Mouse (Mus musculus) forebrain, embryonic 10.5 days (tissue): ENCODE measurements at regions not wholly inside any gene's neighbourhood (a gene's known extent, or its start where the extent isn't known, plus 50 kb on each side); places are given as distances from the start of the nearest gene placed in this dataset.

Experiments
- DNase-seq: peaks from one replicate; pipeline ENCODE4 v3.0.0-alpha.2; 2017; ENCODE audit warnings: low spot score; ENCODE audit errors: extremely low spot score
- H3K27ac ChIP-seq: fragments of 300-500 bp; sonication (generic); 2 replicates; pipeline ENCODE4 v1.5.1; 2016; ENCODE audit warnings: mild to moderate bottlenecking
- H3K27me3 ChIP-seq: fragments of 300-500 bp; sonication (generic); 2 replicates; pipeline ENCODE4 v1.6.1; 2016; ENCODE audit warnings: mild to moderate bottlenecking; ENCODE audit not compliant: poor library complexity, severe bottlenecking
- H3K36me3 ChIP-seq: fragments of 300-500 bp; sonication (generic); replicated peaks from 2 replicates; pipeline ENCODE4 v1.6.1; 2016; ENCODE audit warnings: mild to moderate bottlenecking, moderate library complexity
- H3K4me1 ChIP-seq: fragments of 300-500 bp; sonication (generic); 2 replicates; pipeline ENCODE4 v1.6.1; 2016
- H3K4me3 ChIP-seq: fragments of 300-500 bp; sonication (generic); 2 replicates; pipeline ENCODE4 v1.5.1; 2016; ENCODE audit warnings: mild to moderate bottlenecking, moderate library complexity
- H3K9me3 ChIP-seq: fragments of 300-500 bp; sonication (generic); 2 replicates; pipeline ENCODE4 v1.6.1; 2016; ENCODE audit warnings: mild to moderate bottlenecking, moderate library complexity
- WGBS: fragments of 180-500 bp; shearing (Covaris S2); methylation state at CpG from one replicate; pipeline ENCODE4 v1.1.7; 2016; 5-methylcytosine and 5-hydroxymethylcytosine counted together

DNA sequence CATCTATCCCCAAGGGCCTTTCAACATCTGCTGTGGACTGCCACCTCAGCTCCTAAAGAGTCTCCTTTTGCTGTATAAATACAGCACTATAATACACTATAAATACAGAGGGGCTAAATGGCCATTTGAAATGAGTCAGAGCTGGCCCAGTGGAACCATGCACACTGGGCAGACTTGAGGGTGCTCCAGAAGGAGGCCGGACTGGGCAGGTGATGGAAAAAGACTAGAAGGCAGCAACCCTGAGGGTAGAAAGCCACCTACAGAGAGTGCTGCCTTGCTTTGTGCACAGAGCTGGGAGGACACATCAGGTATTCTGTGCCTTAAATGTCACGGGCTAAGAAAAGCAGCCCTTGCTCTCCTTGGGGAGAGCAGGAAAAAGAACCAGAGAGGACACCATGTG, 110.2 kb downstream of the Gm10260 start:
- Histone ChIP-seq H3K36me3 (no peaks in the 10 kb centered on the region), H3K27ac (no peak overlapping the region), H3K9me3 (no peaks in the 10 kb centered on the region), H3K4me1 (peaks cover 14% of the 10 kb centered on the region), H3K27me3 (no peaks in the 10 kb centered on the region), H3K4me3 (no peak overlapping the region)
- DNase-seq: no peak
- 90% methylated on average over 2 of the region's 2 CpGs for WGBS

DNA sequence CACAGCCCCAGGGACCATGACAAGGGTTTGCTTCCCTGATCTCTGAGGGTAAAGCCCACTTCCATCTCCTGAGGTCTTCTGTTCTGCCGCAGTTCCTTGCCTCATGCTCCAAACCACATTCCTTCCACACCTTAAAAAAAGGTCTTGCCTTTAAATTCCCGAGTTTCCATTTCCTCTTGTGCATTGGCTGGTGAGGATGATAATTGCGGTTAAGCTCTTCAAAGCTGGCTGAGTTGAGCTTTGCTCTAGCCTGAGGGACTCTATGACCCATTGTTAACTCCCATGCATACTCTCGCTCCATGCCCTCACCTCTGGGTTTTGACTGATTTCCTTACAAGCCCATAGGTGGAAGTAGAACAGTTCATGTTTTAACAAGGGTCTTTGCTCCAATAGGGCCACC, 112.9 kb downstream of the Gm10260 start:
- Histone ChIP-seq H3K36me3 (no peaks in the 10 kb centered on the region), H3K9me3 (peaks cover 7% of the 10 kb centered on the region; the same call in 1 of the 2 replicates), H3K4me1 (peaks cover 14% of the 10 kb centered on the region), H3K4me3 (no peak overlapping the region), H3K27ac (no peak overlapping the region), H3K27me3 (no peaks in the 10 kb centered on the region)
- no peak for DNase-seq
- 71% methylated on average over 4 of the region's 4 CpGs for WGBS

DNA sequence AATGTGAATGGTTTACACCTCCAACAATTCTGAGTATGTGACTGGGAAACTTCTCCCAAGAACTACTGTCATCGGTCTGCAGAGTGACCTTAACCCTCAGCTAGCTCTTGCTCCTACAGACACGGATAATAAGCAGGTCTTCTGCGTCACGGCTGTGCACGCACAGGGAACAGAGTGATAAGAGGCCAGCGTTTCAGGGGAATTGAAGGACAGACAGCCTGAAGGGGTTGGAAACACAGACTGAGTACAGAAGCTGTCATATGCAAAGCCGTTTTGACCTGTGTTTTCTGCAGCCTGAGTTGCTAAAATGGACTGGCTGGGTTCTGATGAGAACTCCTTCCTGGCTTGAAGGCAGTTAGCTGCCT, 114.4 kb downstream of the Gm10260 start:
- Histone ChIP-seq H3K9me3 (peaks cover 7% of the 10 kb centered on the region; the same call in 1 of the 2 replicates), H3K27me3 (no peaks in the 10 kb centered on the region), H3K27ac (no peak overlapping the region), H3K4me3 (no peak overlapping the region), H3K36me3 (no peaks in the 10 kb centered on the region), H3K4me1 (no peaks in the 10 kb centered on the region)
- 88% methylated on average over 7 of the region's 7 CpGs for WGBS
- no peak for DNase-seq

DNA sequence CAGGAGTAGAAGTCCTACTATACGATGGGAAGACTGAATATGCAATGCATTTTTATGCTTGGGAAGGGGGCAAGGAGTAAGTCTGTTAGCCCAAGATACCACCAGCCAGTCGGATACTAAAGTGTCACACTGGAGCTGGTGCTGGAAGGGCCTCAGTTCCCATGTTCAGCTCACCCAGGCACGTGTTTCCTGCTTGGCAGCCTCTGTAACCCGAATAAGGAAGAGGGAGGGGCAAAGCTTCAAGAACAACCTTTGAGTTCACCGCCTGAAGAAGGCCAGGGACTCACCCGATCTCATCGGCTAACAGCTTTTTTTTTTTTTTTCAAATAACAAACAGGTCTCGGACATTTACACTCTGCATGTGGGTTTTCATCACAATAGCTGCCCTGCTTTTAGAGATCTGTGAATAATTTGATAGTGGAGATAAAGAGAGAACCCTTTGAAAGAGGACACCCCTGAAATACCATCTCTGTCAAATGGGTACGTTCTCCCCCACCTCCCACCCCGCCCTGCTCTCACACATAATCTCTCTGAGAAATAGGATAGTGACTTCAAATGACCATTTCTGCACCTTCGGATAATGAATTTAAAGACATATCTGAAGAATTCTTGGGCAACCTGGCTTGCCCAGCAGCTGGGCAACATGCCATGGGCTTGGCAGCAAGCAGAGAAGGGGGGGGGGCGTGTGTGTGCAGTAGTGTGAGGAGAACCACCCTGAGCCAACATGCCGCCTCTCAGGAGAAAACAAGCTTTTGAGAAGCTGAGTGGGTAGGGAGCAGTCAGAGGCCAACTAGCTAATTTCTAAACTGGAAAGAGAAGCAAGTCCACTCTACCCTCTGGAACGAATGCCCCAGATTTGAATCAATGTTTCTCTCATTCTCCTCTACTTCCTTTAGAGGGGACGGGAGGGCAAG, 115.1 kb downstream of the Gm10260 start:
- H3K27ac ChIP-seq: no peak overlapping the region
- 79% methylated on average over 15 of the region's 15 CpGs for WGBS
- no peaks in the 10 kb centered on the region for H3K27me3 ChIP-seq
- H3K36me3 ChIP-seq: no peaks in the 10 kb centered on the region
- DNase-seq: no peak
- H3K4me3 ChIP-seq: no peak overlapping the region
- H3K4me1 ChIP-seq: no peaks in the 10 kb centered on the region
- H3K9me3 ChIP-seq: peaks cover 7% of the 10 kb centered on the region; the same call in 1 of the 2 replicates

DNA sequence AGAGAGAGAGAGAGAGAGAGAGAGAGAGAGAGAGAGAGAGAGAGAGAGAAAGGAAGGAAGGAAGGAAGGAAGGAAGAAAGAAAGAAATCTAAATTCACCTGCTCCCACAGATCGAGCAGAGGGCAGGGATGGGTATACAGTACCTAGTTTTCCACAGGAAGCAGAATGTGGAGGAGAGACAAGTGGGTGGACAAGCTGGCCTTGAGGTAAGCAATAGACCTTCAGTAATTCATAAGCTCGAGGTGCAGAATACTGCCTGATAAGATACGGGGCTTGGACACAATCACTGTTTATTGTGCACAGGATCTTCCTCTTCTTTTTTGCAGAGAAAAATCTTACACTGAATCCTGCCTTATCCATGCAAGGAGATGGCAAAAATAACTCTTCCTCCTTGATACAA, 120.2 kb downstream of the Gm10260 start:
- Histone ChIP-seq H3K4me3 (no peak overlapping the region), H3K9me3 (peaks cover 10% of the 10 kb centered on the region; the same call in 1 of the 2 replicates), H3K4me1 (peaks cover 15% of the 10 kb centered on the region), H3K27me3 (no peaks in the 10 kb centered on the region), H3K27ac (no peak overlapping the region), H3K36me3 (no peaks in the 10 kb centered on the region)
- no peak for DNase-seq
- 90% methylated on average over 3 of the region's 3 CpGs for WGBS

DNA sequence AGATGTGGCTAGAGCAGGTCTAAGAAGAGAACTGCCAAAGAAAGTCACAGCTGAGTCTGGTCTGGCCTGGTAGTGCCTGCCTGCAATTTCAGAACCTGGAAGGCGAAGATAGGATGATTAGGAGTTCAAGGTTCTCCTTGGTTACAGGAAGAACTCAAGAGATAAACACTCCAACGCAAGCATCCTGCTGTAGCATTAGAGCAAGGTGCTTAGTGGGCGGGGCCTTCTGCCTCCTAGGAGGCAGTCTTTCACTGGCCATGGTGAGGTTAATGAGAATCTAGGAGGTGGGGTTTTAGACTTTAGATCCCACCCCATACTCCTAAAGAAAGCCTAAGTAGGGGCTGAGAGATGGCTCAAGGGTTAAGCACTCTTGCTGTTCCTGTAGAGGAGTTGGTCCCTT, 120.8 kb downstream of the Gm10260 start:
- WGBS: 56% methylated on average over 3 of the region's 3 CpGs
- Histone ChIP-seq H3K36me3 (no peaks in the 10 kb centered on the region), H3K27ac (no peak overlapping the region), H3K27me3 (no peaks in the 10 kb centered on the region), H3K9me3 (peaks cover 10% of the 10 kb centered on the region; the same call in 1 of the 2 replicates), H3K4me1 (peaks cover 15% of the 10 kb centered on the region), H3K4me3 (no peak overlapping the region)
- no peak for DNase-seq

DNA sequence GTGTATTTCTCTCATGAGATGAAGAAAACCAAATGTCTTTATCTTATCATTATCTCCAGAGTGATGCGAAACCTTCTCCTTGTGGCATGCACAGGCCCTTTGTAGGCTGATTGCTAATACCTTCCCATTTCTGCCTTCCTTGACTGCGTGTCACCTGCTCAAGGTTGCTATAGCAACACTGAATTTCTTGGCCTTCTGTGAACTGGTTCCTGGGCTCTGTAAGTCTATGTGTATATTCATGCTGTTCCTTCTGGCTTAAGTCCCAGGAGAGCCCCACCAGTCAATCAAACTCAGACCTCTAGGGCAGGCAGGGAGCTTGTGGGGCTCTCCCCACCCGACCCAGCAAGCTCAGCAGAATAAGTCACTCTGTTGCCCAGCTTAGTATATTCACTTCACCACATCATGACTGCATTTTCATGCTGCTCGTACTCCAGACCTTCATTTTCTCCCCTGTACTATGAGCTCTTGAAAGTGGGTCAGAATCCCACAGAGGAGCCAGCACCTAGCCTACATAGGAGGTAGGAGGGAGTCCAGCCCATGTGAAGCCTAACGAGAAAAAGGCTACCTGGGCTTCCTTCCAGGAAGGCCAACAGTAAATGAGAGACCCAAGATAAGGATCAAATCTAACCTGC, 121.9 kb downstream of the Gm10260 start:
- Histone ChIP-seq H3K4me1 (peaks cover 23% of the 10 kb centered on the region), H3K27me3 (no peaks in the 10 kb centered on the region), H3K9me3 (peaks cover 10% of the 10 kb centered on the region; the same call in 1 of the 2 replicates), H3K27ac (no peak overlapping the region), H3K36me3 (no peaks in the 10 kb centered on the region), H3K4me3 (no peak overlapping the region)
- DNase-seq: no peak
- WGBS: 82% methylated on average over 5 of the region's 5 CpGs

DNA sequence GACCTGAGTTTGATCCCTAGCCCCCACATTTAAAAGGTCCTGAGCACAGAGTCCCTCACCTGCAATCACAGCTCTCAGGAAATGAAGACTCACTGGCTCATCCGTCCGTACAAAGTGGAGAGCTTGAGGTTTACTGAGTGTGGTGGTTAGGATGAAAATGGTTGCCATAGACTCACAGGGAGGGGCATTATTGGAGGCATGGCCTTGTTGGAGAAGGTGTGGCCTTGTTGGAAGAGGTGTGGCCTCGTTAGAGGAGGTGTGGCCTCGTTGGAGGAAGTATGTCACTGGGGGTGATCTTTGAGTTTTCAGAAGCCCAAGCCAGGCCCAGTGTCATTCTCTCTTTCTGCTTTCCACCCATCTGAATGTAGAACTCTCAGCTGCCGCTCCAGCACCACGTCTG, 122.9 kb downstream of the Gm10260 start:
- Histone ChIP-seq H3K4me3 (no peak overlapping the region), H3K27me3 (no peaks in the 10 kb centered on the region), H3K36me3 (no peaks in the 10 kb centered on the region), H3K27ac (no peak overlapping the region), H3K9me3 (0 out of 2 replicates have a peak, but pooled peaks cover 3% of the 10 kb centered on the region), H3K4me1 (peaks cover 23% of the 10 kb centered on the region)
- DNase-seq: no peak
- WGBS: 92% methylated on average over 6 of the region's 6 CpGs

DNA sequence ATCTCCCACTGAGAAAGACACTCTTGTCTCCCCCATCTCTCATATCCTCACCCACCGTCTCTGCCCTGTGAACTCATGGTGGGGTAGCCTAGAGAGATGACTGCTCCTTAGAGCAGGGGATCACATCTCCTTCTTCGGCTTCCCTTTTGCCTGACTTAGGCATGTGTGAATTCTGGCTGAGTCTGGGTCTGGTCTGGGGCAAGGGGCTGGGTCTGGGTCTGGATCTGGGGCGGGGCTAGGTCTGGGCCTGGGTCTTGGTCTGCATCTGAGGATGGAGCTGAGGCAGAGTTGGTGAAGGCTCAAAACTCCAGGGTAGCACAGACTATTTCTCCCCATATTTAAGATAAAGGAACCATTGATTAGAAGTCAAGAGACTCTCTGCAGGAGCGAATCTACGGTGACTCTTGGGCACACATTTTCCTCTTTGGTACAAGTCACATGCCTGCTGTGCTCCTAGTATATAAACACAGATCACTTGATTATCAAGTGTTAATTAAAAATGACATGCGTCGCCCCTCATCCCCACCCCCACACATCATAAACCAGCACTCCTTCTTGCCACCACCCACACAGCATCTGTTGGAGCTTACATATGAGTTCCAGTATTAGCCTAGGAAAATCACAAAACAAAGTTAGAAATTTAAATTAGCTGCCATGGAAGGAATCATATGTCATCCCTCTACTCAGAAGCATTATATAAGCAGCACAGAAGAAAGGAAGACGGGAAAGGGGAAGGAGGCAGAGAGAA, 126.2 kb downstream of the Gm10260 start:
- Histone ChIP-seq H3K27me3 (no peaks in the 10 kb centered on the region), H3K4me3 (no peak overlapping the region), H3K9me3 (0 out of 2 replicates have a peak, but pooled peaks cover 3% of the 10 kb centered on the region), H3K4me1 (peaks cover 17% of the 10 kb centered on the region), H3K36me3 (no peaks in the 10 kb centered on the region), H3K27ac (no peak overlapping the region)
- 85% methylated on average over 8 of the region's 8 CpGs for WGBS
- DNase-seq: no peak

DNA sequence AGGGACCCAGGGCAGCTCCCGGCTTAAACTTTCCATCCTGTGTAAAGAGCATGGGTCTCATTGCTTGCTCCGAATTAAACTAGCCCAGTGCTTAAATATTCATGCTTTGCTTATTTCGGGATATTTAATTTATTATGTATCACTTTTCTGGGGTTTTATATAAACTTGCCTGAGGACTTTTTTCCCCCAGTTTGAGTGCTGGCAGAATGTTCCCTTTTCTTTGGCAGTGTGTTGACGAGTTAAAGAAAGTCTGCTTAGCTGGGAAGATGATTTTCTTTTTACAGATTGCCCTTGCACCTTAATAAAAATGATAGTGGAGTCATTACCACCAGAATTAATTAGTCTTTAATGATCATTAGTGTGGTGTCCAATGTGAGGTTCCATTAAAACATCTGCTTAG, 126.9 kb downstream of the Gm10260 start:
- H3K4me3 ChIP-seq: no peak overlapping the region
- no peaks in the 10 kb centered on the region for H3K27me3 ChIP-seq
- H3K4me1 ChIP-seq: peaks cover 11% of the 10 kb centered on the region
- H3K36me3 ChIP-seq: no peaks in the 10 kb centered on the region
- no peak overlapping the region for H3K27ac ChIP-seq
- WGBS: 94% methylated on average over 4 of the region's 4 CpGs
- 0 out of 2 replicates have a peak, but pooled peaks cover 3% of the 10 kb centered on the region for H3K9me3 ChIP-seq
- no peak for DNase-seq

DNA sequence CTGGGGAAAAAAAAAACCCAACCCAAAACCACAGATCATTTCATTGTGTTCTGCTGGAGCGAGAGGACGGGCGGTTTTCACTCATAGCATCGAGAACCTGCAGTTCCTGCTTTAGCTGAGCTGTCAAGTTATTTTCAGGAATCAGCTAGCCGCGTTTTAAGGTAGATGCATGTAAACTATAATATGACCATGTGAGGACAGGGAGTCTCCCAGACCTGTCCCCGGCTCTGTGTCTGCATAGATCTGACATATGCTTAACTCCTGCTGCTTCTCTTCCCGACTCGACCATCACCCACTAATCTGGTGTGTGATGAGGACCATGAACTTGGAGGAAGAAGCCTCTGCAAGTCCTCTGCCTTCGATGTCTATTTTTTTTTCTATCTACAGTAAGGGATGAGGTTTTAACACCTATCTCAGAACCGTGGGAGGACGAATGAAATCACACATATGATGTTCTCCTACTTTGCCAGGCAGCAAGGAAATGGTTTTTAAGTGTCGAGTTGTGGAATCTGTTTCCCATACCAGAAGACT, 128.5 kb downstream of the Gm10260 start:
- no peaks in the 10 kb centered on the region for H3K36me3 ChIP-seq

DNA sequence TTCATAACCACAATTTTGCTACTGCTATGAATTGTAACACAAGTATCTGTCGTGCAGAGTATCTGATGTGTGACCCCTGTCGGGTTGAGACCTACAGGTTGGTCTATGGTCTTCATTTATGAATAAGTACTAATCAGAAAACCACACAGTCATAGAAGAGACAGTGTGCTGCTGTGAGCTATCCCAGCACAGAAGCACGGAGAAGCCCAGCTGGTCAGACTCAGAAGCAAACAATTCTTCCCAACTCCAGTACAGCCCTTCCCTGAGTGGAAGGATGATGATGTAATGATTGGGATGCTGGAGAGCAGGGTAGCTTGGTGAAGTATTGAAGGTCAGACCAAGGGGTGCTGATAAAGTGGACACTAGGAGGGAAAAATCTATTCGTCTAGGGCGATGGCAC, 129.5 kb downstream of the Gm10260 start:
- H3K4me3 ChIP-seq: no peak overlapping the region
- H3K9me3 ChIP-seq: no peaks in the 10 kb centered on the region
- H3K36me3 ChIP-seq: no peaks in the 10 kb centered on the region
- no peaks in the 10 kb centered on the region for H3K27me3 ChIP-seq
- 94% methylated on average over 5 of the region's 5 CpGs for WGBS
- H3K27ac ChIP-seq: no peak overlapping the region
- no peak for DNase-seq
- H3K4me1 ChIP-seq: peaks cover 9% of the 10 kb centered on the region

More for the DNA sequence above, 128.5 kb downstream of the Gm10260 start:
- Histone ChIP-seq H3K9me3 (no peaks in the 10 kb centered on the region), H3K27ac (no peak overlapping the region), H3K27me3 (no peaks in the 10 kb centered on the region), H3K4me1 (peaks cover 9% of the 10 kb centered on the region), H3K4me3 (no peak overlapping the region)
- WGBS: 90% methylated on average over 13 of the region's 13 CpGs
- no peak for DNase-seq
